Mouse (Mus musculus): ENCODE measurements around the gene Cldn18.

DNA sequence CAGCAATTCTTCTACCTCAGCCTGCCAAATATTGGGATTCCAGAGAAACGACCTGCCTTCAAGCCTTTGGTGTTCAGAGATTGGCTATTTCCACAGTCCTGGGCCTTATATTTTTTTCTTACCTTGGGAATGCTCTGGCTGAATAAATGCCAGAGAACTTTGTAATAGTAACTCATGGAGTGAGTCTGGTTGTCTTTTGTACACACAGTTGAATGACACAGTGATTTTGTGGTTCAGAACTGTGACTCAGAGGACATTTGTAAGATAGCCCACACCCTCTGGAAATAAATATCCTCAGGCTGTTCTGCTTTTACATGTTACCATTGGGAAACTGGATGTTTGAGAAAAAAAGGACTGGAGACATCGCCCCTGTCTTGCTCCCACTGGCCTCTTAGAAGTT is 15.9 kb downstream of the Cldn18 start:
- TF ChIP-seq CTCF (IDR thresholded peaks at IDR 0.05 in 2 of 3, conservative IDR thresholded peaks at IDR 0.05 in 1 of 3; ENCODE audit: control insufficient read depth in 1 of 3, insufficient read depth in 1 of 3, low read depth in 2 of 3, low read length in 3 of 3, poor library complexity in 1 of 3, severe bottlenecking in 1 of 3) (no peak), POLR2A (IDR thresholded peaks at IDR 0.05; ENCODE audit: control insufficient read depth in 1 of 2, insufficient read depth in 1 of 2, low read depth in 1 of 2, low read length in 2 of 2, poor library complexity in 1 of 2) (no peak), SMC3 (IDR thresholded peaks at IDR 0.05; ENCODE audit: low read depth, low read length) (no peak), EP300 (IDR thresholded peaks at IDR 0.05; ENCODE audit: low read depth in 1 of 2, low read length in 2 of 2) (no peak), ZC3H11A (IDR thresholded peaks at IDR 0.05; ENCODE audit: low read depth, low read length) (no peak), MYB (IDR thresholded peaks at IDR 0.05; ENCODE audit: low read depth, low read length) (no peak)
